Mouse (Mus musculus) embryonic facial prominence, embryonic 14.5 days (tissue): ENCODE results near the gene Cilp2. TPM values are rescaled to one million over a fixed set of nuclear protein-coding genes. Genes with fewer than 3 reads are reported as not detected.

Source experiments
- ATAC-seq: fragments of 200-750 bp; cut with Nextera tagmentation; 2 replicates; pipeline ENCODE4 v1.8.0; 2017; ENCODE audit warnings: low read depth, moderate number of reproducible peaks, moderate TSS enrichment
- DNase-seq: peaks from one replicate; pipeline ENCODE4 v3.0.0-alpha.2; 2015; ENCODE audit warnings: low spot score
- H3K27ac ChIP-seq: fragments of 300-500 bp; sonication (generic); replicated peaks from 2 replicates; pipeline ENCODE4 v1.5.1; 2014; ENCODE audit warnings: low read depth, mild to moderate bottlenecking, low read length, moderate library complexity
- H3K27me3 ChIP-seq: fragments of 300-500 bp; sonication (generic); replicated peaks from 2 replicates; pipeline ENCODE4 v1.6.1; 2014; ENCODE audit warnings: low read length; ENCODE audit not compliant: control insufficient read depth, insufficient read depth
- H3K36me3 ChIP-seq: fragments of 300-500 bp; sonication (generic); 2 replicates; pipeline ENCODE4 v1.6.1; 2014; ENCODE audit warnings: low read length, mixed read lengths; ENCODE audit not compliant: control insufficient read depth, insufficient read depth
- H3K4me1 ChIP-seq: fragments of 300-500 bp; sonication (generic); 2 replicates; pipeline ENCODE4 v1.6.1; 2014; ENCODE audit warnings: antibody characterized with exemption, low read length; ENCODE audit not compliant: control insufficient read depth, insufficient read depth
- H3K4me2 ChIP-seq: fragments of 300-500 bp; sonication (generic); 2 replicates; pipeline ENCODE4 v1.6.1; 2014; ENCODE audit warnings: low read depth, mild to moderate bottlenecking, low read length, moderate library complexity, mixed read lengths
- H3K4me3 ChIP-seq: fragments of 300-500 bp; sonication (generic); 2 replicates; pipeline ENCODE4 v1.5.1; 2014; ENCODE audit warnings: low read depth, mild to moderate bottlenecking, low read length
- H3K9ac ChIP-seq: fragments of 300-500 bp; sonication (generic); 2 replicates; pipeline ENCODE4 v1.6.1; 2014; ENCODE audit warnings: low read depth, mild to moderate bottlenecking, low read length, moderate library complexity, mixed read lengths
- H3K9me3 ChIP-seq: fragments of 300-500 bp; sonication (generic); 2 replicates; pipeline ENCODE4 v1.6.1; 2016; ENCODE audit warnings: low read length; ENCODE audit not compliant: control insufficient read depth
- WGBS: fragments of 180-500 bp; shearing (Covaris S2); extraction: QIAGEN DNeasy Blood & Tissue Kit; methylation state at CpG from one replicate; pipeline ENCODE4 v1.1.7; 2014; 5-methylcytosine and 5-hydroxymethylcytosine counted together
- polyA plus RNA-seq: library from polyadenylated mRNA; unstranded; fragments of >200 nt; fragmentation: Nextera tagmentation; extraction: Ambion mirVana; gene quantifications from 2 replicates; pipeline ENCODE4 v1.2.1, GENCODE M21; 2014

Gene Cilp2
- polyA plus RNA-seq, 1 experiment from 2014 or later, result 1.3 TPM

DNA sequence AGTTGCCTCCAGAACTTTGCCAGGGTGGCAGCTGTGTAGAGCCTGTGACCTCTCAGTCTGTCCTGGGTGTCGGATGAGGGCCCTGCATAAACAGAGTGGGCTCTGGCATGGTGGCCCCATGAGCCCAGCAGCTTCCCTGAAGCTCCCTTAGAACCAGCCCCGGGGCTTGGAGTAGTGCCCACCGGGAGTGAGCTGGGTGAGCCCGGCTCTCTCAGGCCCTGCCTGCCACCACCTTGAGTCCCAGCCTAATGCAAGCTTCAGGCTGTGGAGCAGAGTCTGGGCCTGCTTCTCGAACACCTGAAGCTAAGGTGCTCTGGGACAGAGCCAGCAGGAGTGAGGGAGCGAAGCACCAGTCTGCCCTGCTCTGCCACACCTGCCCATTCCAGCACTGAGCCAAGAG, 16.6 kb downstream of the Cilp2 start:
- H3K27ac ChIP-seq, result no peak overlapping the region
- no peaks in the 10 kb centered on the region for H3K9me3 ChIP-seq
- WGBS, result 89% methylated on average over 3 of the region's 6 CpGs
- ATAC-seq, result no peak
- H3K4me3 ChIP-seq, result no peak overlapping the region
- no peak overlapping the region for H3K4me2 ChIP-seq
- no peak for DNase-seq
- no peaks in the 10 kb centered on the region for H3K4me1 ChIP-seq
- H3K9ac ChIP-seq, result no peak overlapping the region
- no peaks in the 10 kb centered on the region for H3K36me3 ChIP-seq
- no peaks in the 10 kb centered on the region for H3K27me3 ChIP-seq

DNA sequence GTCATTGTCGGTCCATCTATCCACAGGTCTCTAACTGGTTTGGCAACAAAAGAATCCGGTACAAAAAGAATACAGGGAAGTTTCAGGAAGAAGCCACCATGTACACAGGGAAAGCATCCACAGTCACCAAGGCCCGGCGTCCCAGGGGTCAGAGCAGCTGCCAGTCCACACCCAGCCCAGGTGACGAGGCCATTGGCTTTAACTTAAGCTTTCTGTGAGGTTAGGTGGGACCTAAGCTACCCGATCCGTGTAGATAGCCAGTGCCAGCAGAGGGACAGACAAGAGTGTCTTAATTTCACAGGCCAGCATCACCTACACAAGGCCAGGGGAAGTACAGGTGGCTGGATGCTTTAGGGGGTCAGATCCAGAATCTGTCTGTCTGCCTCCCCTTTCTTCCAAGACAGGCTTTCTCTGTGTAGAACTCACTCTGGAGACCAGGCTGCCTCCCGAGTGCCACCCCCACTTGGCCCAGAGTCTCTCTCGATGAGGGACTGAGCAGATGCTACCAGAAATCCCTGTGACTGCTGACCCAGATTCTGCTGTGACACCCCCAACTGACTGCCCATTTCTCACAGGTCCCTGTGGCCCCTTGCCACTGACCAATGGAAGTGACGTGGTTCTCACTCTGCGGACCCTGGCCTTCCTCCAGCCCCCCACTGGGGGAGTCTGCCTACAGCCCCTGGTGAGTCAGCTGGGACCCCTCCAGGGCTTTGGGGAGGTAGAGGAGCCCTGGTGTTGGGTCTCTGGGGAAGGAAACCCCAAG, 17.3 kb downstream of the Cilp2 start:
- no peak for ATAC-seq
- H3K4me2 ChIP-seq, result no peak overlapping the region
- 81% methylated on average over 11 of the region's 11 CpGs for WGBS
- no peak for DNase-seq
- H3K9me3 ChIP-seq, result no peaks in the 10 kb centered on the region
- no peak overlapping the region for H3K27ac ChIP-seq
- no peak overlapping the region for H3K4me3 ChIP-seq
- no peaks in the 10 kb centered on the region for H3K36me3 ChIP-seq
- H3K9ac ChIP-seq, result no peak overlapping the region
- no peaks in the 10 kb centered on the region for H3K4me1 ChIP-seq
- no peaks in the 10 kb centered on the region for H3K27me3 ChIP-seq

DNA sequence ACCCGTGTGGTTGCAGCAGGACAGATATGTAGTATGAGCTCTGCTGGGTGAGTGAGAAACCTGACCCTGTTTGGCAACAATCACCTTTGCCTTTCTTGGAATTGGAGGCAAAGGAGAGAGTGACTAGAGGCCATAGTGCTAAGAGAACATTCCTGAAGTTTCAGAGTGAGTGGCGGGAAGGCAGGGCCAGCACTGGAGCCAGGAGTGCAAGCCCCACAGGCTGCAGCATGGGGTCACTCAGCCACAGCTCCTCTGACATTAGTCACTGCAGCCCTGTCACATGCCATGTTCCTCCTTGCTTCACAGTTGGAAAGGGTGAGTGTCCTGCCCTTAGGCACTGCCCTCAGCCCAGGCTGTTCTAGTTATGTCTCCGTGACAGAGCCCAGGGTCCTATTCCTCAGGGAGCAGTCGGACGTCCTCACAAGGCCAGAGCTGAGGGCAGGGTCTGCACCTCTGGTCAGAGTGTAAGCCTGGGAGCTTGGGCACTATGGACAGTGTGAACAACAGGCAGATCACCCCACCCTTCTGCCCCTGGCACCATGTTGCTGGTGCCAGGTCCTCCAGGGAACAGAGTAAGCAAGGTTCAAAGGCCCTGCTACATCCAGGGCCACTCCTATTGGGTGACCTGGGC, 19.7 kb downstream of the Cilp2 start:
- H3K36me3 ChIP-seq, result no peaks in the 10 kb centered on the region
- no peak overlapping the region for H3K4me2 ChIP-seq
- H3K9ac ChIP-seq, result no peak overlapping the region
- H3K4me1 ChIP-seq, result no peaks in the 10 kb centered on the region
- WGBS, result 50% methylated on average over 5 of the region's 5 CpGs
- no peaks in the 10 kb centered on the region for H3K9me3 ChIP-seq
- no peak overlapping the region for H3K27ac ChIP-seq
- no peak for DNase-seq
- no peaks in the 10 kb centered on the region for H3K27me3 ChIP-seq
- ATAC-seq, result no peak
- H3K4me3 ChIP-seq, result no peak overlapping the region

DNA sequence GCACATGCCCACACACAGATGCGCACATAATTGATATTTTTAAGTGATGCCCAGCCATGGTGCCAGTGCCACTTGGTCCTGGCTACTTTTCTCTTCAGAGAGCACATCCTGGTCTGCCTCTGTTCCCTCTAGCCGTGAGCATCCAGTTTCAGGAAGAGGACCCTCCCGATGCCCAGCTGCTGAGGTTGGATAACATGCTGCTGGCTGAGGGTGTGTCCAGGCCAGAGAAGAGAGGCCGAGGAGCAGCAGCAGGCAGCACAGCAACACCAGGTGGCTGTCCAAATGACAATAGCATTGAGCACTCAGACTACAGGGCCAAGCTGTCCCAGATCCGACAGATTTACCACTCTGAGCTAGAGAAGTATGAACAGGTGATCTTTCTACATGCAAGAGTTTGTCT, 23.3 kb downstream of the Cilp2 start:
- no peak overlapping the region for H3K27ac ChIP-seq
- ATAC-seq (no peak), DNase-seq (no peak)
- H3K36me3 ChIP-seq, result no peaks in the 10 kb centered on the region
- H3K4me1 ChIP-seq, result no peaks in the 10 kb centered on the region
- 58% methylated on average over 5 of the region's 5 CpGs for WGBS
- H3K9me3 ChIP-seq, result no peaks in the 10 kb centered on the region
- no peak overlapping the region for H3K9ac ChIP-seq
- no peaks in the 10 kb centered on the region for H3K27me3 ChIP-seq
- H3K4me2 ChIP-seq, result no peak overlapping the region
- H3K4me3 ChIP-seq, result no peak overlapping the region

DNA sequence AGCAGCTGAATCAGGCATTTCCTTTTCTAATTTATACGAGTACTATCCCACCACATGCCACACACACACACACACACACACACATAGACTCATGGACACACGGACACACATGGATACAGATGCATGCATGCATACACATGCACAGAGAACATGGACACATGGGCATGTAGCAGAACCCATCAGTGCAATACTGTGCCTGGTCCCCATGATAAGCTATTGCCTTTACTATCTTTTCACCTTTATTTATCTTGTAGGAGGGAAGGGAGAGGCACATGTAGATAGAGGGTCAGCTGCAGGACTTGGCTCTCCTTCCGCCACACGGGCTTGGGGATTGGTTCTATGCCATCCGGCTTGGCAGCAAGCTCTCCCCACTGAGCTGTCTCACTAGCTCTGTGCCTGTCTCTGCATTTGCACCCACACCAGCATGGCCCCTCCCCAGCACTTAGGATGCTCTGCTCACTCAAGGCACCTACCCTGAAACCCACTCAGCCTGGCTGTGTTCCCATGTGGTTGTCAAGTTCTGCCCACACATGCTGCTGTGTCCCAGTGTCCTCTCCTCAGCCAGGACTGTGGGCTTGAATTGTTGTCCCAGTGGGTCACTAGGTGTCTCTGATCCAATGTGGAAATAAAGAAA, 24.0 kb downstream of the Cilp2 start:
- Histone ChIP-seq H3K27ac (no peak overlapping the region), H3K4me1 (no peaks in the 10 kb centered on the region), H3K4me2 (no peak overlapping the region), H3K4me3 (no peak overlapping the region), H3K9me3 (no peaks in the 10 kb centered on the region), H3K27me3 (no peaks in the 10 kb centered on the region), H3K36me3 (no peaks in the 10 kb centered on the region), H3K9ac (no peak overlapping the region)
- WGBS, result 87% methylated on average over 5 of the region's 5 CpGs
- ATAC-seq, result no peak
- no peak for DNase-seq

DNA sequence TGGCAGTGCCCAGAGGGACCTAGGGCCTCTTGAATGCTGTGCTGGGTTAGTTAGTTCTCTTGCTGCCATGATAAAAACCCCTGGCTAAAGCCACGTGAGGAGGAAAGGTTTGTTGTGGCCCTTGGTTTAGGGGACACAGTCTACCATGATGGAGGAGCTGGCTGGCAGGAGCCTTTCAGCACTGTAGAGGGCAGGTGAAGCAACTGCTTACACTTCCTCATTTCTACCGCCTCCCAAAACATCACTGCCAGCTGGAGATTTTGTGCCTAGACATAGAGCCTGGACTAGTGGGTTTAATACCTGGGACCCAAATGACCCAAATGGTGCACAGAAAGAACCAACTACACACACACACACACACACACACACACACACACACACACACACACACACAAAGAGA, 26.2 kb downstream of the Cilp2 start:
- 65% methylated on average over 2 of the region's 2 CpGs for WGBS
- H3K9ac ChIP-seq, result no peak overlapping the region
- H3K4me1 ChIP-seq, result no peaks in the 10 kb centered on the region
- no peaks in the 10 kb centered on the region for H3K27me3 ChIP-seq
- H3K4me2 ChIP-seq, result no peak overlapping the region
- H3K36me3 ChIP-seq, result no peaks in the 10 kb centered on the region
- DNase-seq (no peak), ATAC-seq (no peak)
- no peak overlapping the region for H3K4me3 ChIP-seq
- H3K27ac ChIP-seq, result no peak overlapping the region
- H3K9me3 ChIP-seq, result no peaks in the 10 kb centered on the region

DNA sequence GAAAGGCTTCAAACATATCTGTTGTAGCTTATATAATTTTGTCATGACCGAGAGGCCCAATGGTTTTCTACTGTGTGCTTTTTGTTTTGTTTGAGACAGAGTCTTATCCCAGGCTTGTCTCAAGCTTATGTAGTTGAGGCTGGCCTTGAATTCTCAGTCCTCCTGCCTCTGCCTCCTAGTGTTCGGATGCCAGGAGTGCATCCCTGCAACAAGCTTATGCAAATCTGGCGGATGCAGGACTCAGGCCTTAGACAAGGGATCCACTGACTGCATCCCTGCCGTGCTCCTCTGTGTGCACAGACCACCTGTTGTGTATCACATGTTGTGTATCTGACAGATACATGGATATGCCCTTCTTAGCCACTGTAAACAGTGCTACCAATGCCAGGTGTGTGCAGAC, 26.7 kb downstream of the Cilp2 start:
- Histone ChIP-seq H3K9ac (no peak overlapping the region), H3K4me3 (no peak overlapping the region), H3K9me3 (no peaks in the 10 kb centered on the region), H3K27me3 (no peaks in the 10 kb centered on the region), H3K4me1 (no peaks in the 10 kb centered on the region), H3K4me2 (no peak overlapping the region), H3K27ac (no peak overlapping the region), H3K36me3 (no peaks in the 10 kb centered on the region)
- no peak for DNase-seq
- WGBS, result 62% methylated on average over 4 of the region's 4 CpGs
- ATAC-seq, result no peak

DNA sequence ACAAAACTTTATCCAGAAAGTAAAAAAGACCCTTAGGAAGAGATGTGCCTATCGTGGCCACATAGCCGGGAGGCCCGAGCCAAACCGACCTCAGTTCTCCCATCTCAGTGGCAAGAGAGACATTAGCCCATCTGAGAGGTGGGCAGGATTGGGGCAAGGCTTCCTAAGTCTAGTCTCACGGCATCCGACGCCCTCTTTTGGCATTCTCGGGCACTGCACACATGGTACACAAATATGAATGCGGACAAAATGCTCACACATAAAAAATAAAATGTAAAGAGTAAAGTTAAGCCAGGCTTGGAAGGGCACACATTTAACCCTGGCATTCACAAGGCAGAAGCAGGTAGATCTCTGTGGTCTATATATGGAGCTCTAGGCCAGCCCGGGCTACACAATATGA, 33.6 kb downstream of the Cilp2 start:
- Histone ChIP-seq H3K4me1 (no peaks in the 10 kb centered on the region), H3K27ac (no peak overlapping the region), H3K36me3 (no peaks in the 10 kb centered on the region), H3K4me3 (no peak overlapping the region), H3K27me3 (no peaks in the 10 kb centered on the region), H3K4me2 (no peak overlapping the region), H3K9me3 (no peaks in the 10 kb centered on the region), H3K9ac (no peak overlapping the region)
- 92% methylated on average over 10 of the region's 10 CpGs for WGBS
- DNase-seq, result no peak
- ATAC-seq, result no peak
